Mouse (Mus musculus) embryonic facial prominence, embryonic 15.5 days (tissue): ENCODE results near the gene Olfr577. TPM values are rescaled to one million over a fixed set of nuclear protein-coding genes. Genes with fewer than 3 reads are reported as not detected.

Experiments
- polyA plus RNA-seq: library from polyadenylated mRNA; unstranded; fragments of >200 nt; fragmentation: Nextera tagmentation; extraction: Ambion mirVana; gene quantifications from 2 replicates; pipeline ENCODE4 v1.2.1, GENCODE M21; 2015

Olfr577 gene
- polyA plus RNA-seq, 1 experiment from 2014 or later = not detected

Other genes starting within 250 kb of the Olfr577 start
- not detected in 2 replicates for gene Olfr559, start 248.5 kb downstream of the Olfr577 start, polyA plus RNA-seq
- 0.08 TPM in 1 of 2 replicates, not detected in the other for gene Olfr560, start 216.6 kb downstream of the Olfr577 start, polyA plus RNA-seq
- gene Olfr78, start 216.5 kb downstream of the Olfr577 start, polyA plus RNA-seq = 0.18 and 0.35 TPM in 2 replicates
- 0.09 and 0.25 TPM in 2 replicates for gene Olfr561, start 204.7 kb downstream of the Olfr577 start, polyA plus RNA-seq
- gene Olfr564, start 172.5 kb downstream of the Olfr577 start, polyA plus RNA-seq = not detected in 2 replicates
- 0.18 and 0.51 TPM in 2 replicates for gene Olfr566, start 117.2 kb downstream of the Olfr577 start, polyA plus RNA-seq
- gene Olfr568, start 98.8 kb downstream of the Olfr577 start, polyA plus RNA-seq = 0.18 TPM in 1 of 2 replicates, not detected in the other
- gene Olfr569, start 85.1 kb downstream of the Olfr577 start, polyA plus RNA-seq = 0.11 TPM in 1 of 2 replicates, not detected in the other
- gene Olfr570, start 81.4 kb downstream of the Olfr577 start, polyA plus RNA-seq = 0.38 and 0.67 TPM in 2 replicates
- gene Olfr571, start 58.4 kb downstream of the Olfr577 start, polyA plus RNA-seq = 0.08 and 0.09 TPM in 2 replicates
- not detected in 2 replicates for gene Olfr572, start 51.5 kb downstream of the Olfr577 start, polyA plus RNA-seq
- not detected in 2 replicates for gene Olfr573-ps1, start 33.4 kb downstream of the Olfr577 start, polyA plus RNA-seq
- not detected in 2 replicates for gene Olfr574, start 27.5 kb downstream of the Olfr577 start, polyA plus RNA-seq
- gene Olfr575, start 17.2 kb downstream of the Olfr577 start, polyA plus RNA-seq = not detected in 2 replicates
- not detected in 2 replicates for gene Olfr576, start 13.3 kb downstream of the Olfr577 start, polyA plus RNA-seq
- gene Olfr578, start 13.4 kb upstream of the Olfr577 start, polyA plus RNA-seq = 0.71 and 0.87 TPM in 2 replicates
- gene Olfr582, start 62.1 kb upstream of the Olfr577 start, polyA plus RNA-seq = 0.05 and 0.11 TPM in 2 replicates
- not detected in 2 replicates for gene Olfr583, start 75.4 kb upstream of the Olfr577 start, polyA plus RNA-seq
- gene Olfr584, start 105.9 kb upstream of the Olfr577 start, polyA plus RNA-seq = 0.08 TPM in 1 of 2 replicates, not detected in the other
- gene Olfr585, start 121.8 kb upstream of the Olfr577 start, polyA plus RNA-seq = not detected in 2 replicates
- gene Olfr586, start 149.7 kb upstream of the Olfr577 start, polyA plus RNA-seq = not detected in 2 replicates
- not detected in 2 replicates for gene Olfr588-ps1, start 164.9 kb upstream of the Olfr577 start, polyA plus RNA-seq
- not detected in 2 replicates for gene Olfr589, start 180.4 kb upstream of the Olfr577 start, polyA plus RNA-seq
- 0.12 and 0.16 TPM in 2 replicates for gene Olfr591, start 202.4 kb upstream of the Olfr577 start, polyA plus RNA-seq
- 0.12 TPM in 1 of 2 replicates, not detected in the other for gene Olfr592, start 208.9 kb upstream of the Olfr577 start, polyA plus RNA-seq
- not detected in 2 replicates for gene Olfr593, start 235.9 kb upstream of the Olfr577 start, polyA plus RNA-seq
- 0.15 and 0.24 TPM in 2 replicates for gene Olfr594, start 241.1 kb upstream of the Olfr577 start, polyA plus RNA-seq